In genomic region chr6:83914720-83915271, GRCm38 (mm10) we compare ENCODE assay signal across 8 mouse cellular contexts. TPM values are rescaled to one million over a fixed set of nuclear protein-coding genes. Genes with fewer than 3 reads are reported as not detected.
A peak's percentile ranks its signal among the peaks of the same experiment; 100 is the strongest.
DNase-seq lines count a peak whose midpoint lies in the region; ATAC-seq and TF ChIP-seq lines count a peak whose summit lies in the region.

No protein-coding gene starts in this region.

- H3K9ac ChIP-seq in forebrain, embryonic 16.5 days (replicated peaks; ENCODE audit: low read depth, low read length): peak overlapping the region; percentile 99
- H3K9ac ChIP-seq in liver, embryonic 13.5 days: peak overlapping the region; percentile 97
- peak overlapping the region; percentile 98 for H3K9ac ChIP-seq in stomach, embryonic 15.5 days

- no peaks in the 10 kb centered on the region for H3K36me3 ChIP-seq in forebrain, embryonic 16.5 days (ENCODE audit: control insufficient read depth, insufficient read depth)
- no peaks in the 10 kb centered on the region for H3K36me3 ChIP-seq in liver, embryonic 13.5 days
- H3K36me3 ChIP-seq in stomach, embryonic 15.5 days: no peaks in the 10 kb centered on the region

- peak; percentile 76 for ATAC-seq in forebrain, embryonic 16.5 days
- no peak for ATAC-seq in liver, embryonic 13.5 days (ENCODE audit: low read depth)
- ATAC-seq in stomach, embryonic 15.5 days (ENCODE audit: insufficient read depth, low FRiP score, low read depth): peak; percentile 66

- WGBS in lung, adult 2 months: under 1% methylated on average over 39 of the region's 40 CpGs
- WGBS in forebrain, embryonic 16.5 days: under 1% methylated on average over 40 of the region's 40 CpGs
- WGBS in liver, embryonic 13.5 days (ENCODE audit: insufficient replicate concordance): under 1% methylated on average over 40 of the region's 40 CpGs
- WGBS in stomach, embryonic 15.5 days: under 1% methylated on average over 32 of the region's 40 CpGs

- no peaks in the 10 kb centered on the region for H3K9me3 ChIP-seq in forebrain, embryonic 16.5 days (ENCODE audit: control insufficient read depth, low read length)
- H3K9me3 ChIP-seq in liver, embryonic 13.5 days (replicated peaks): no peaks in the 10 kb centered on the region
- H3K9me3 ChIP-seq in stomach, embryonic 15.5 days: no peaks in the 10 kb centered on the region

- H3K4me1 ChIP-seq in lung, adult 2 months (ENCODE audit: control insufficient read depth, insufficient read depth, low read length): no peaks in the 10 kb centered on the region; the same call in 1 of the 2 replicates
- H3K4me1 ChIP-seq in forebrain, embryonic 16.5 days (replicated peaks; ENCODE audit: control insufficient read depth, insufficient read depth, low read length): peaks cover 2% of the 10 kb centered on the region; the same call in 1 of the 2 replicates
- peaks cover 8% of the 10 kb centered on the region for H3K4me1 ChIP-seq in liver, embryonic 13.5 days (replicated peaks)
- no peaks in the 10 kb centered on the region for H3K4me1 ChIP-seq in stomach, embryonic 15.5 days

- DNase-seq in lung, adult 2 months: no peak
- DNase-seq in lung, postnatal 4 days: no peak
- peak; percentile 54 for DNase-seq in brain, adult 2 months (ENCODE audit: low read depth, low spot score)
- no peak for DNase-seq in liver, embryonic 13.5 days
- DNase-seq in cerebellum, postnatal 36 days: no peak
- DNase-seq in cerebellum, postnatal 4 days (ENCODE audit: low spot score in 2 of 2): no peak

- H3K27me3 ChIP-seq in forebrain, embryonic 16.5 days (replicated peaks; ENCODE audit: control insufficient read depth, insufficient read depth, low read length): no peaks in the 10 kb centered on the region
- no peaks in the 10 kb centered on the region for H3K27me3 ChIP-seq in liver, embryonic 13.5 days
- no peaks in the 10 kb centered on the region for H3K27me3 ChIP-seq in stomach, embryonic 15.5 days (replicated peaks)

- H3K27ac ChIP-seq in forebrain, embryonic 16.5 days (ENCODE audit: low read length): peak overlapping the region; percentile 97
- H3K27ac ChIP-seq in liver, embryonic 13.5 days: peak overlapping the region; percentile 84
- H3K27ac ChIP-seq in stomach, embryonic 15.5 days: peak overlapping the region; percentile 94

- peak overlapping the region; percentile 60 for H3K4me2 ChIP-seq in forebrain, embryonic 16.5 days (ENCODE audit: low read length)
- H3K4me2 ChIP-seq in liver, embryonic 13.5 days: peak overlapping the region; percentile 80
- H3K4me2 ChIP-seq in stomach, embryonic 15.5 days: peak overlapping the region; percentile 49

- H3K4me3 ChIP-seq in lung, adult 2 months (replicated peaks; ENCODE audit: extremely low read depth, low read depth, low read length): peak overlapping the region; percentile 92
- H3K4me3 ChIP-seq in forebrain, embryonic 16.5 days (replicated peaks; ENCODE audit: low read length): peak overlapping the region; percentile 99
- H3K4me3 ChIP-seq in liver, embryonic 13.5 days (replicated peaks): peak overlapping the region; percentile 99
- peak overlapping the region; percentile 99 for H3K4me3 ChIP-seq in stomach, embryonic 15.5 days (replicated peaks)

- TF ChIP-seq CTCF in lung, adult 2 months (IDR thresholded peaks at IDR 0.05; ENCODE audit: insufficient read depth, low read length): no peak

- no peak for TF ChIP-seq POLR2A in lung, adult 2 months (IDR thresholded peaks at IDR 0.05; ENCODE audit: borderline replicate concordance, extremely low read depth, low read depth, low read length)

RNA-seq across cellular contexts. Expression of gene Zfp638, which starts 47.9 kb away (rescaled TPM):
- 7.3 and 11.0 TPM in 2 replicates for polyA plus RNA-seq in lung, adult 2 months (2012; rRNA removed)
- 90.8 and 99.0 TPM in 2 replicates for polyA plus RNA-seq in forebrain, embryonic 16.5 days (2015; fragmentation: Nextera tagmentation; extraction: Ambion mirVana)
- 16.7 and 22.3 TPM in 2 replicates for polyA plus RNA-seq in liver, embryonic 13.5 days (2015; fragmentation: Nextera tagmentation; extraction: Ambion mirVana)
- 45.2 and 54.1 TPM in 2 replicates for polyA plus RNA-seq in stomach, embryonic 15.5 days (2015; fragmentation: Nextera tagmentation; extraction: Ambion mirVana)
